Mouse (Mus musculus) spleen, adult 2 months (tissue): ENCODE measurements around the gene A930009A15Rik.

Experiments used
- CTCF ChIP-seq: fragments of 200-500 bp; IDR thresholded peaks from 2 replicates; pipeline ENCODE4 v1.5.1; 2011; ENCODE audit warnings: mild to moderate bottlenecking, inconsistent platforms; ENCODE audit not compliant: insufficient read depth, insufficient read length, insufficient replicate concordance; ENCODE audit errors: extremely low read depth
- POLR2A ChIP-seq: fragments of 200-500 bp; IDR thresholded peaks from 2 replicates; pipeline ENCODE4 v1.6.1; 2011; ENCODE audit warnings: low read depth, low read length, inconsistent platforms

- no peak for TF ChIP-seq CTCF
- no peak for TF ChIP-seq POLR2A
Observed at GRCm38 (mm10) chr10:115593221-115593620, 23.4 kb downstream of the A930009A15Rik start.
